In genomic region chr14:10122176-10122575, GRCm38 (mm10) we compare ENCODE assay signal across 21 mouse cellular contexts.
DNase-seq lines count a peak whose midpoint lies in the region; ATAC-seq and TF ChIP-seq lines count a peak whose summit lies in the region.
"Had no signal": no experiment of that assay in that cellular context is flagged by ENCODE, and none has a peak within 500 bp of the region (broad histone marks: within the 10 kb centered on the region; RNA-seq: fewer than 3 reads in every experiment).

No protein-coding gene starts in this region.

- H3K4me3 ChIP-seq in kidney, adult 2 months (ENCODE audit: insufficient read depth, low read depth, low read length): no peak overlapping the region
- no peak overlapping the region for H3K4me3 ChIP-seq in kidney, embryonic 16.5 days (ENCODE audit: low read length)
- H3K4me3 ChIP-seq: embryonic facial prominence, embryonic 13.5 days; forebrain, embryonic 12.5 days; heart, adult 2 months; heart, embryonic 15.5 days; hindbrain, embryonic 13.5 days had no signal

- peak; percentile 29 for DNase-seq in cerebellum, postnatal 10 days
- no peak for DNase-seq in cerebellum, adult 9-10 months
- peak; percentile 83 for DNase-seq in kidney, adult 2 months
- peak; percentile 25 for DNase-seq in retina, postnatal 1 day
- no peak for DNase-seq in retina, embryonic 14.5 days (ENCODE audit: low spot score)
- no peak for DNase-seq in adrenal gland, adult 18-20 months (ENCODE audit: low spot score in 2 of 2)
- DNase-seq: adrenal gland, postnatal 14 days; B cell, adult 2 months; cerebellum, postnatal 36 days; gastrocnemius, postnatal 10 days; heart, adult 2 months; heart, postnatal 14 days had no signal

- H3K9me3 ChIP-seq in kidney, embryonic 16.5 days (ENCODE audit: low read length): no peaks in the 10 kb centered on the region
- H3K9me3 ChIP-seq: embryonic facial prominence, embryonic 13.5 days; forebrain, embryonic 12.5 days; G1E; heart, embryonic 15.5 days; hindbrain, embryonic 13.5 days had no signal

- H3K4me1 ChIP-seq in kidney, adult 2 months (ENCODE audit: control insufficient read depth, insufficient read depth, low read length): no peaks in the 10 kb centered on the region
- no peaks in the 10 kb centered on the region for H3K4me1 ChIP-seq in kidney, embryonic 16.5 days (ENCODE audit: insufficient read depth, low read length)
- H3K4me1 ChIP-seq: embryonic facial prominence, embryonic 13.5 days; forebrain, embryonic 12.5 days; heart, embryonic 15.5 days; hindbrain, embryonic 13.5 days had no signal

- no peak for ATAC-seq in kidney, embryonic 16.5 days (ENCODE audit: low FRiP score, low TSS enrichment)
- ATAC-seq: CD4-positive, CD25-positive, alpha-beta regulatory T cell, adult 4 months; forebrain, embryonic 16.5 days had no signal

- no peak overlapping the region for H3K9ac ChIP-seq in kidney, embryonic 16.5 days (replicated peaks; ENCODE audit: low read length)
- H3K9ac ChIP-seq: embryonic facial prominence, embryonic 13.5 days; forebrain, embryonic 12.5 days; heart, embryonic 15.5 days; hindbrain, embryonic 13.5 days had no signal

- TF ChIP-seq POLR2A in kidney, adult 2 months (IDR thresholded peaks at IDR 0.05; ENCODE audit: low read depth, low read length): no peak

- WGBS in kidney, adult 2 months: 38% methylated on average over 4 of the region's 4 CpGs
- WGBS in kidney, embryonic 16.5 days: 72% methylated on average over 4 of the region's 4 CpGs

- no peaks in the 10 kb centered on the region for H3K36me3 ChIP-seq in kidney, adult 2 months (ENCODE audit: control insufficient read depth, insufficient read depth, low read length)
- no peaks in the 10 kb centered on the region for H3K36me3 ChIP-seq in kidney, embryonic 16.5 days (ENCODE audit: insufficient read depth, low read length)
- H3K36me3 ChIP-seq: embryonic facial prominence, embryonic 13.5 days; forebrain, embryonic 12.5 days; G1E; heart, embryonic 15.5 days; hindbrain, embryonic 13.5 days had no signal

- H3K27ac ChIP-seq in kidney, adult 2 months (ENCODE audit: insufficient read depth, low read depth, low read length): no peak overlapping the region
- H3K27ac ChIP-seq in kidney, embryonic 16.5 days (ENCODE audit: low read length): no peak overlapping the region
- H3K27ac ChIP-seq: embryonic facial prominence, embryonic 13.5 days; forebrain, embryonic 12.5 days; heart, adult 2 months; heart, embryonic 15.5 days; hindbrain, embryonic 13.5 days had no signal

- no peak overlapping the region for H3K4me2 ChIP-seq in kidney, embryonic 16.5 days (replicated peaks; ENCODE audit: low read depth, low read length)
- H3K4me2 ChIP-seq: embryonic facial prominence, embryonic 13.5 days; forebrain, embryonic 12.5 days; heart, embryonic 11.5 days; heart, embryonic 15.5 days; hindbrain, embryonic 13.5 days had no signal

- no peaks in the 10 kb centered on the region; the same call in 1 of the 2 replicates for H3K27me3 ChIP-seq in kidney, adult 2 months (replicated peaks; ENCODE audit: control insufficient read depth, insufficient read depth, low read length)
- no peaks in the 10 kb centered on the region for H3K27me3 ChIP-seq in kidney, embryonic 16.5 days (ENCODE audit: insufficient read depth, low read length)
- H3K27me3 ChIP-seq: embryonic facial prominence, embryonic 13.5 days; forebrain, embryonic 12.5 days; heart, embryonic 15.5 days; hindbrain, embryonic 13.5 days had no signal

- TF ChIP-seq CTCF in kidney, adult 2 months (conservative IDR thresholded peaks at IDR 0.05; ENCODE audit: insufficient read depth, insufficient read length, low read depth, low read length): no peak

Comparison
In these comparisons a context has a peak if more than half of its experiments do, and no peak if none do; other contexts are left out.
1. DNase-seq: peak in cerebellum, postnatal 10 days (2 of 2), kidney, adult 2 months (single experiment) and retina, postnatal 1 day (single experiment); none in cerebellum, adult 9-10 months (single experiment), retina, embryonic 14.5 days (single experiment) and adrenal gland, adult 18-20 months (0 of 2).